Mouse (Mus musculus) ES-E14 (cell line): ENCODE data around the gene Inip. TPM values are rescaled to one million over a fixed set of nuclear protein-coding genes. Genes with fewer than 3 reads are reported as not detected.

Experiments used
- DNase-seq: peaks from one replicate; pipeline ENCODE4 v3.0.0-alpha.2; 2013; ENCODE audit warnings: low read depth, low spot score
- H3K27ac ChIP-seq: 2 replicates; pipeline ENCODE4 v1.5.1; 2012; ENCODE audit warnings: low read depth, mild to moderate bottlenecking, low read length, moderate library complexity, mixed read lengths; ENCODE audit not compliant: poor library complexity, insufficient read depth, severe bottlenecking
- H3K36me3 ChIP-seq: 2 replicates; pipeline ENCODE4 v1.6.1; 2012; ENCODE audit warnings: mild to moderate bottlenecking, low read length, moderate library complexity, mixed read lengths; ENCODE audit not compliant: control insufficient read depth, poor library complexity, insufficient read depth, severe bottlenecking
- H3K4me1 ChIP-seq, 2 experiments: fragments of 150-350 bp in 1 of 2; sonication (generic) in 1 of 2; 2 replicates each; pipeline ENCODE4 v1.6.1; 2012; ENCODE audit warnings: low read length in 2 of 2, mild to moderate bottlenecking in 1 of 2, mixed read lengths in 1 of 2; ENCODE audit not compliant: control insufficient read depth in 2 of 2, insufficient read depth in 2 of 2, poor library complexity in 1 of 2
- H3K4me3 ChIP-seq, 2 experiments: fragments of 150-350 bp in 1 of 2; sonication (generic) in 1 of 2; 2 replicates each; pipeline ENCODE4 v1.5.1; 2012; ENCODE audit warnings: low read length in 2 of 2, low read depth in 1 of 2, mild to moderate bottlenecking in 1 of 2, mixed read lengths in 1 of 2; ENCODE audit not compliant: insufficient read depth in 1 of 2, poor library complexity in 1 of 2, severe bottlenecking in 1 of 2
- H3K9ac ChIP-seq: 2 replicates; pipeline ENCODE4 v1.6.1; 2012; ENCODE audit warnings: low read depth, mild to moderate bottlenecking, low read length, mixed read lengths; ENCODE audit not compliant: poor library complexity, insufficient read depth, severe bottlenecking
- H3K9me3 ChIP-seq: fragments of 150-350 bp; sonication (generic); 2 replicates; pipeline ENCODE4 v1.6.1; 2012; ENCODE audit warnings: low read depth, mild to moderate bottlenecking, low read length; ENCODE audit not compliant: control insufficient read depth, insufficient read depth
- CHD2 ChIP-seq: IDR thresholded peaks from 2 replicates; pipeline ENCODE4 v1.6.1; 2014; ENCODE audit warnings: mild to moderate bottlenecking, low read depth, low read length, inconsistent platforms
- HCFC1 ChIP-seq: IDR thresholded peaks from 2 replicates; pipeline ENCODE4 v1.6.1; 2012; ENCODE audit warnings: low read length, inconsistent platforms, borderline replicate concordance; ENCODE audit not compliant: insufficient read depth
- MAFK ChIP-seq: IDR thresholded peaks from 2 replicates; pipeline ENCODE4 v1.6.1; 2014; ENCODE audit warnings: mild to moderate bottlenecking, low read depth, low read length, inconsistent platforms; ENCODE audit not compliant: insufficient read depth
- ZC3H11A ChIP-seq: IDR thresholded peaks from 2 replicates; pipeline ENCODE4 v1.6.1; 2012; ENCODE audit warnings: low read depth, mild to moderate bottlenecking, inconsistent platforms, low read length, borderline replicate concordance
- ZNF384 ChIP-seq: IDR thresholded peaks from 2 replicates; pipeline ENCODE4 v1.6.1; 2012; ENCODE audit warnings: low read depth, low read length, inconsistent platforms
- in situ Hi-C, 2 experiments: fragments of 600-800 bp; cut with MboI; formaldehyde crosslinking; loops; one replicate each; pipeline ENCODE4 v1.15.1; 2025; ENCODE audit warnings: low sequenced_read_pairs in 2 of 2, inconsistent platforms in 1 of 2; ENCODE audit not compliant: unreplicated experiment in 2 of 2
- total RNA-seq: library from RNA; depleted of rRNA; stranded (reverse); fragments of 300-350 nt; gene quantifications from 2 replicates; pipeline ENCODE4 v1.2.3, GENCODE M21; 2012

Inip gene
- total RNA-seq, 1 experiment = 31.5 TPM

DNA sequence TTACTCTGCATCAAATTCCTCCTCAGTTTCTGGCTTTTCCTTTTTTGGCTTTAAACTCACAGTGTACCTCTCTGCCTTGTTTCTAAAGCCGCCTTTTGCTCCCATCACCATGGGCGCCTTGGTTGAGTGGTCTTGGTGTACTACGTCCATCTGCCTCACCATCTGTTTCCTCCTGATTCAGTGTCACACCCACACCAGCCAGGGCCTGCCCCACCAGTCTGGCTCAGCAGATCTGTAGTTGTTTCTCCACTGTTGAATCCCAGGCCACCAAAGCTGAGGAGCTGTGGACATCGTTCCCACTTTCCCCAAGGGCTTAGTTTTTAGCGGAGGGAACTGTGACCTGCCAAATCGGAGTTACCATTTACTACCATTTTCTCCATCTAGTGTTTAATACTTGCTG is 24.2 kb upstream of the Inip start:
- no peak for DNase-seq
- Histone ChIP-seq H3K36me3 (peaks cover 4% of the 10 kb centered on the region; the same call in 1 of the 2 replicates), H3K4me3 (no peak overlapping the region), H3K27ac (no peak overlapping the region), H3K4me1 (peaks cover 0 to 6% of the 10 kb centered on the region in 2 experiments; a peak in 1 of 4 replicates), H3K9me3 (no peaks in the 10 kb centered on the region), H3K9ac (no peak overlapping the region)
- in situ Hi-C loops = no loop called here
- TF ChIP-seq CHD2 = no peak
- no peak for TF ChIP-seq ZC3H11A
- TF ChIP-seq HCFC1 = no peak

DNA sequence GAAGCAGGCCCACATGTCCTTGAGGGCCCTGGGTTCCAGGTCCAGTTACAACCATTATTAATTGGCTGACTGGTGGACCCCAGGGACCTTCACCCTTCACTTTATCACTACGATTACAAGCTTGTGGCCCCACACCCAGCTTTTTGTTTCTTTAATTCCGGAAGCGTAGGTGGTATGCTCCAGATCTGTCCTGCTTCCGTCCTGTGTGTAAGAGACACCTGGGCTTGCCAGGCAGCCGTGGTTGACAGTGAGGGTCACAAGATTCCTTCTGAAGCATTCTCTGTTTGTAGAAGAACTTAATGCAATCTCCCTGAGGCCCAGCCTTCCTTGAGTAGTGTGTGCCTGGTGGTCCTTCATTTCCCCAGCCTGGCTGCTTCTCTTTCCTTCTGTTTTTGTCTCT is 23.5 kb upstream of the Inip start:
- in situ Hi-C loops = no loop called here
- peaks cover 4% of the 10 kb centered on the region; the same call in 1 of the 2 replicates for H3K36me3 ChIP-seq
- no peak for DNase-seq
- H3K9ac ChIP-seq = no peak overlapping the region
- no peaks in the 10 kb centered on the region for H3K9me3 ChIP-seq
- peaks cover 0 to 6% of the 10 kb centered on the region in 2 experiments; a peak in 1 of 4 replicates for H3K4me1 ChIP-seq
- no peak for TF ChIP-seq ZNF384
- no peak for TF ChIP-seq MAFK
- no peak for TF ChIP-seq CHD2
- TF ChIP-seq HCFC1 = no peak
- TF ChIP-seq ZC3H11A = no peak
- H3K4me3 ChIP-seq = no peak overlapping the region
- no peak overlapping the region for H3K27ac ChIP-seq

DNA sequence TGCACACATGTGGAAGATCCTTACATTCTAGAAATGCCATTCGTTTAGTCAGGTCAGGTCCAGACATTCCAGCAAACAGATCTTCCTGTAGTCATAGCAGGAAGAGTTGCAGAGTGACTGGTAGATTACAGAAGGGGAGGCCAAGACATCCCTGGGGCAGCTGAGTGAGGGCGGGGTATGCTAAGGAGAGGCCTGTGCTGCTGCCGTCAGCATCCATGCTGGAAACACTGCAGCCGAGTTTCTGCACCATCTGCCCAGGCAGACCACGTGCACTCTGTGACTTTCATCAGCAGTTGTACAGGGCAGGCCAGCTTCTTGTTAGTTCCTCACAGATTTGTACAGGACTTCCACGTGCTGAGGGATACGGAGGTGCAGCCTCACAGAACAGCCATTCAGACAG is 22.1 kb upstream of the Inip start:
- no peak overlapping the region; the same call in 1 of the 2 replicates for H3K27ac ChIP-seq
- H3K4me3 ChIP-seq = no peak overlapping the region
- no peaks in the 10 kb centered on the region for H3K9me3 ChIP-seq
- peaks cover 4% of the 10 kb centered on the region; the same call in 1 of the 2 replicates for H3K36me3 ChIP-seq
- in situ Hi-C loops = no loop called here
- H3K4me1 ChIP-seq = peaks cover 0 to 6% of the 10 kb centered on the region in 2 experiments; a peak in 1 of 4 replicates
- H3K9ac ChIP-seq = 0 out of 2 replicates have a peak overlapping the region, but pooled peaks have one; percentile 3
- no peak for TF ChIP-seq MAFK
- no peak for TF ChIP-seq ZC3H11A
- TF ChIP-seq ZNF384 = no peak
- TF ChIP-seq CHD2 = no peak
- no peak for TF ChIP-seq HCFC1
- no peak for DNase-seq

DNA sequence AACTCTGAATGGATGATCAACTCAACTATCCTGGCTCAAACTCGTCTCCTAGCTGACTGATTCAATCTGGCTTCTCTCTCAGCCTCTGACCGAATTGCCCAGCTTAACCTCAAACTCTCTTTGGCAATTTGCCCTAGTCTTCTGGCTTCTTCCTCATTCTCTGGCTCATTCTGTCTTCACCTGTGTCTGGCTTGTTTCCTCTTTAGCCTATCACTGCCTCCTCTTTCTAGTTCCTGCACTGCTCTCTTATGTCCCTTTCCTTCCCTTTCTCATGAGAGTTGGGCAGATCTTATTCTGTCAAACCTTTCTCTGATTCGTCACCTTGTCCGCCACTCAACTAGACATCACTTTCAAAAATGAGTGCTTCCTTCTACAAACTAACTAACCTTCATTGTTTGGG is 20.7 kb upstream of the Inip start:
- DNase-seq = no peak
- no peak overlapping the region for H3K27ac ChIP-seq
- H3K4me3 ChIP-seq = no peak overlapping the region
- H3K9me3 ChIP-seq = no peaks in the 10 kb centered on the region
- TF ChIP-seq CHD2 (no peak), ZNF384 (no peak), ZC3H11A (no peak), HCFC1 (no peak), MAFK (no peak)
- peaks cover 0 to 9% of the 10 kb centered on the region in 2 experiments; a peak in 1 of 4 replicates for H3K4me1 ChIP-seq
- H3K9ac ChIP-seq = no peak overlapping the region
- peaks cover 2% of the 10 kb centered on the region; the same call in 1 of the 2 replicates for H3K36me3 ChIP-seq
- in situ Hi-C loops = no loop called here

DNA sequence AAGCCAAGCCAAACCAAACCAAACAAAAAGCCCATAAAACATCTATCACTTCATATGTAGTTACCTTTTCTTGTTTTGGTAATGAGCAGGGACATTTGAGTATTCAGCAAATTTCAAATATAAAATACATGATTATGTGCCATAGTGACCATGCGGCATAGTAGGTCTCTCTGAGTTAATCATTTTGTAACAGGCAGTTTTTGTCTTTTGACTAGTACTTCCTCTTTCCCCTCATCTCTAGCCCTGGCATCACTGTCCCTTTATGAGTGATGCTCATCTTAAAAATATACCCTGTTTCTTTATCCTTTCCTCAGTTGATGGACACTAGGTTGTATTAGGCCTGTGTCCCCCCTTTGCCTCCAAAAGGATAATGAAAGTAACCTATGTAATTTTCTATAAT is 20.1 kb upstream of the Inip start:
- no peak overlapping the region for H3K27ac ChIP-seq
- no peaks in the 10 kb centered on the region for H3K36me3 ChIP-seq
- peaks cover 0 to 9% of the 10 kb centered on the region in 2 experiments; a peak in 1 of 4 replicates for H3K4me1 ChIP-seq
- no peak for TF ChIP-seq ZNF384
- no peak for TF ChIP-seq HCFC1
- no peak for TF ChIP-seq MAFK
- no peak for TF ChIP-seq CHD2
- TF ChIP-seq ZC3H11A = no peak
- H3K9me3 ChIP-seq = no peaks in the 10 kb centered on the region
- no peak overlapping the region for H3K4me3 ChIP-seq
- in situ Hi-C loops = no loop called here
- DNase-seq = no peak
- no peak overlapping the region for H3K9ac ChIP-seq
